Mouse (Mus musculus) CH12.LX (cell line): ENCODE measurements at regions not wholly inside any gene's neighbourhood (a gene's known extent, or its start where the extent isn't known, plus 50 kb on each side); places are given as distances from the start of the nearest gene placed in this dataset.

Source experiments
- DNase-seq: peaks from one replicate; pipeline ENCODE4 v3.0.0-alpha.2; 2013; ENCODE audit errors: extremely low read depth
- H3K27ac ChIP-seq: 2 replicates; pipeline ENCODE4 v1.5.1; 2012; ENCODE audit warnings: low read depth, mild to moderate bottlenecking, control low read depth, moderate library complexity; ENCODE audit not compliant: insufficient read depth
- H3K27me3 ChIP-seq: replicated peaks from 2 replicates; pipeline ENCODE3; 2012; ENCODE audit warnings: inconsistent platforms
- H3K36me3 ChIP-seq, 2 experiments: replicated peaks in 1 of 2; 2 replicates each; pipeline versions ENCODE3 to v1.6.1; 2012; ENCODE audit warnings: inconsistent platforms in 1 of 2, low read length in 1 of 2, mild to moderate bottlenecking in 1 of 2, mixed read lengths in 1 of 2, moderate library complexity in 1 of 2; ENCODE audit not compliant: control insufficient read depth in 1 of 2, insufficient read depth in 1 of 2
- H3K4me1 ChIP-seq, 2 experiments: 2 replicates each; pipeline ENCODE4 v1.6.1; 2012; ENCODE audit warnings: inconsistent platforms in 1 of 2, moderate library complexity in 1 of 2; ENCODE audit not compliant: insufficient read depth in 2 of 2, control insufficient read depth in 1 of 2
- H3K4me2 ChIP-seq: 2 replicates; pipeline ENCODE4 v1.6.1; 2012; ENCODE audit warnings: low read depth, mild to moderate bottlenecking, control low read depth; ENCODE audit not compliant: poor library complexity, insufficient read depth, severe bottlenecking
- H3K4me3 ChIP-seq, 3 experiments: fragments of 150-350 bp in 1 of 3; sonication (generic) in 1 of 3; replicated peaks in 1 of 3; 2 replicates each; pipeline versions ENCODE3 to v1.5.1; 2011 to 2012; ENCODE audit warnings: low read depth in 2 of 3, low read length in 2 of 3, mild to moderate bottlenecking in 2 of 3, moderate library complexity in 2 of 3, control low read depth in 1 of 3, improper control_type of control experiment in 1 of 3, inconsistent platforms in 1 of 3, mixed read lengths in 1 of 3; ENCODE audit not compliant: poor library complexity in 1 of 3
- H3K79me2 ChIP-seq: replicated peaks from 2 replicates; pipeline ENCODE4 v1.6.1; 2012; ENCODE audit warnings: mild to moderate bottlenecking, moderate library complexity; ENCODE audit not compliant: control insufficient read depth, poor library complexity, insufficient read depth, severe bottlenecking; ENCODE audit errors: extremely low read depth
- H3K9ac ChIP-seq: 2 replicates; pipeline ENCODE4 v1.6.1; 2012; ENCODE audit warnings: low read depth, mild to moderate bottlenecking, control low read depth, moderate library complexity; ENCODE audit not compliant: insufficient read depth
- H3K9me3 ChIP-seq: replicated peaks from 2 replicates; pipeline ENCODE3; 2012; ENCODE audit warnings: low read length, inconsistent platforms, mixed read lengths
- E2F4 ChIP-seq: IDR thresholded peaks from 2 replicates; pipeline ENCODE4 v1.6.1; 2011; ENCODE audit warnings: low read depth, low read length, improper control_type of control experiment; ENCODE audit not compliant: insufficient replicate concordance
- ELF1 ChIP-seq: IDR thresholded peaks from 2 replicates; pipeline ENCODE4 v1.6.1; 2014; ENCODE audit warnings: low read depth, mild to moderate bottlenecking, inconsistent platforms, low read length, improper control_type of control experiment
- KAT2A ChIP-seq: IDR thresholded peaks from 2 replicates; pipeline ENCODE4 v1.6.1; 2012; ENCODE audit warnings: low read length, improper control_type of control experiment, inconsistent platforms; ENCODE audit not compliant: insufficient replicate concordance
- MAFK ChIP-seq: IDR thresholded peaks from 2 replicates; pipeline ENCODE4 v1.6.1; 2011; ENCODE audit warnings: low read length, improper control_type of control experiment; ENCODE audit not compliant: insufficient replicate concordance
- MAZ ChIP-seq: IDR thresholded peaks from 2 replicates; pipeline ENCODE4 v1.6.1; 2012; ENCODE audit warnings: low read depth, mild to moderate bottlenecking, inconsistent platforms, low read length, improper control_type of control experiment, moderate library complexity
- NELFE ChIP-seq: IDR thresholded peaks from 2 replicates; pipeline ENCODE4 v1.6.1; 2011; ENCODE audit warnings: low read depth, low read length, improper control_type of control experiment
- POLR2AphosphoS2 ChIP-seq: IDR thresholded peaks from 2 replicates; pipeline ENCODE4 v1.6.1; 2011; ENCODE audit warnings: low read depth, low read length, improper control_type of control experiment
- RAD21 ChIP-seq: IDR thresholded peaks from 2 replicates; pipeline ENCODE4 v1.6.1; 2011; ENCODE audit warnings: low read depth, mild to moderate bottlenecking, low read length, improper control_type of control experiment, moderate library complexity
- RCOR1 ChIP-seq: conservative IDR thresholded peaks from 2 replicates; pipeline ENCODE4 v1.6.1; 2012; ENCODE audit warnings: low read depth, mild to moderate bottlenecking, inconsistent platforms, low read length, improper control_type of control experiment
- SIN3A ChIP-seq: IDR thresholded peaks from 2 replicates; pipeline ENCODE4 v1.6.1; 2012; ENCODE audit warnings: low read length, improper control_type of control experiment, inconsistent platforms
- TBP ChIP-seq: conservative IDR thresholded peaks from 2 replicates; pipeline ENCODE4 v1.6.1; 2011; ENCODE audit warnings: low read depth, low read length, improper control_type of control experiment
- USF1 ChIP-seq: IDR thresholded peaks from 2 replicates; pipeline ENCODE4 v1.6.1; 2014; ENCODE audit warnings: low read depth, mild to moderate bottlenecking, inconsistent platforms, low read length, improper control_type of control experiment
- ZC3H11A ChIP-seq: IDR thresholded peaks from 2 replicates; pipeline ENCODE4 v1.6.1; 2012; ENCODE audit warnings: low read depth, mild to moderate bottlenecking, inconsistent platforms, low read length, improper control_type of control experiment
- ZKSCAN1 ChIP-seq: IDR thresholded peaks from 2 replicates; pipeline ENCODE4 v1.6.1; 2012; ENCODE audit warnings: low read depth, inconsistent platforms, low read length, improper control_type of control experiment, borderline replicate concordance
- dilution Hi-C: fragments of 300-500 bp; cut with MboI; formaldehyde crosslinking; loops from 2 replicates; pipeline ENCODE4 v1.14.3; 2020; ENCODE audit warnings: low sequenced_read_pairs; ENCODE audit not compliant: extremely low pct_unique_long_range_greater_than_20kb, extremely low pct_ligation_motif_present
- in situ Hi-C: fragments of 300-500 bp; cut with MboI; formaldehyde crosslinking; loops from 3 replicates; pipeline ENCODE4 v1.14.3; 2019; ENCODE audit warnings: low sequenced_read_pairs, low pct_ligation_motif_present, low pct_unique_long_range_greater_than_20kb, mixed read lengths

DNA sequence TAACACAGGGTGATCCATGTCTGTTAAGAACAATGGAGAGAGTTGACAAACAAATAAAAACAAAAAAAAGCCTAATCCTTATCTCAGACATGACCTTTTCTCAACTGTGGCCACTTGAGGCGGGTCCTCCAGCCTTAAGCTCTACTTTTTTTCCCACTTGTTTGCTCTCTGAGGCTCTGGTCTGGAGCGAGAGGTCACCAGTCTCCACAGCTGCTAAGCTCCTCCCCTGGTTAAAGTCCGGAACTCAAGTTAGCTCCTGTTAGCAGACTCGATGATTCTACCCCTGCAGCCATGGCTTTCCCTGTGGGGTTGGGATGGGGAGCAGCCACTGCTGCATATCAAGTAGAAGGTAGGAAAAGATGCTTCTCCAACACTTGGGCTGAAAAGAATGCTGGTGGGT is 158.2 kb upstream of the Adgra3 start:
- no peaks in the 10 kb centered on the region for H3K4me1 ChIP-seq
- peaks cover 30% of the 10 kb centered on the region for H3K9me3 ChIP-seq
- in situ Hi-C loops, result no loop called here
- H3K27me3 ChIP-seq, result no peaks in the 10 kb centered on the region
- DNase-seq, result no peak
- no peak overlapping the region for H3K9ac ChIP-seq
- dilution Hi-C loops, result no loop called here
- H3K36me3 ChIP-seq, result no peaks in the 10 kb centered on the region
- H3K4me2 ChIP-seq, result no peak overlapping the region
- TF ChIP-seq POLR2AphosphoS2 (no peak), USF1 (no peak)
- H3K79me2 ChIP-seq, result no peaks in the 10 kb centered on the region
- no peak overlapping the region for H3K4me3 ChIP-seq
- H3K27ac ChIP-seq, result no peak overlapping the region

GRCm38 (mm10) chr5:50215960-50216359 is 157.2 kb upstream of the Adgra3 start:
- DNase-seq, result no peak
- Histone ChIP-seq H3K4me2 (no peak overlapping the region), H3K4me1 (no peaks in the 10 kb centered on the region), H3K79me2 (no peaks in the 10 kb centered on the region), H3K9me3 (peaks cover 30% of the 10 kb centered on the region), H3K9ac (no peak overlapping the region), H3K27ac (no peak overlapping the region), H3K36me3 (no peaks in the 10 kb centered on the region), H3K27me3 (no peaks in the 10 kb centered on the region), H3K4me3 (no peak overlapping the region)
- dilution Hi-C loops (no loop called here), in situ Hi-C loops (no loop called here)
- TF ChIP-seq ZKSCAN1 (no peak), TBP (no peak), MAFK (no peak), KAT2A (no peak), RAD21 (no peak), POLR2AphosphoS2 (no peak), E2F4 (no peak), MAZ (no peak), ELF1 (no peak), RCOR1 (no peak), SIN3A (no peak), NELFE (no peak), ZC3H11A (no peak)
